Mouse (Mus musculus): ENCODE results near the gene Arfgef3. TPM values are rescaled to one million over a fixed set of nuclear protein-coding genes. Genes with fewer than 3 reads are reported as not detected.
"Not testable (repeated sequence)": the region's sequence is repeated elsewhere in the genome, so short reads cannot be mapped to it uniquely, and the experiment has no call there.

The Arfgef3 gene
- polyA plus RNA-seq, 1 experiment from 2014 or later, result 3.2 TPM

DNA sequence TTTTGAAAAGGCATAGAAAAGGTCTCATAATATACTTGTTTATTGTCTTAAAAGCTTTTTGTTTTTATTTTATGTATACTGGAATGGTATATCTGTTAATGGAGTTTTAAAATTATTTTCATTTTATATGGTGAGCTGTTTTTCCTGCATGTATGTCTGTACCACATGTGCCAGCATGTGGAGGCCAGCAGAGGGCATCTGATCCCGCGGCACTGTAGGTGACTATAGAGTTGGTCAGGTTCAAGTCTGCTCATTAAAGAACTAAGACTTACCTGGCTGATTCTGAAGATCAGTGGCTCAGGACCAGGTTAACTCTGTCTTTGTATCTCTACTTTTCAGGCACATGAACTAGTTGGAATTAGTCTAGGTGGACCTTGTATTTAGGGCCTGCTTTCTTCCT lies 171.2 kb downstream of the Arfgef3 start:
- no peak for ATAC-seq (ENCODE audit: insufficient read depth, low FRiP score)
- 40% methylated on average over 2 of the region's 2 CpGs for WGBS
- no peaks in the 10 kb centered on the region for H3K4me1 ChIP-seq (ENCODE audit: control insufficient read depth, insufficient read depth, low read length)

DNA sequence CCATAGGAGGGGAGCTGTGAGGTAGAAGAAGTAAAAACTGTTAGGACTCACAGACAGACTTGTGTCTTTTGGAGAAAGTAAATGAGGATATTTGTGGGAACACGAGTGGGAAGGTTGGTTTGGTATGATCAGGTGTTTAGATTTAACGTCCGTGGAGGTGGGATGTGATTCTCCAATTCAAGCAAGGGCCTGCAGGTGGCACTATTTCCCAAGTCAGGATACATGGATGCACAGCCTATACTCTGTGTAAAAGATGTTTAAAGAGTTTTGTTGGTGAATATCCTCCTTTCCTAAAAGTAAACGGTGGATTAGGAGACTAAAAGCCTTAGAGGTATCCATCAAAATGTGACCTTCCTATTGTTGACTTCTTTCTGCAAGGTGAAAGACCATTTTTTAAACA lies 180.8 kb downstream of the Arfgef3 start:
- ATAC-seq (ENCODE audit: insufficient read depth, low FRiP score), result no peak
- WGBS, result 6% methylated on average over 4 of the region's 4 CpGs
- no peaks in the 10 kb centered on the region for H3K27me3 ChIP-seq (ENCODE audit: control insufficient read depth, insufficient read depth, low read length)
- no peak overlapping the region for H3K27ac ChIP-seq (ENCODE audit: low read length)
- H3K9ac ChIP-seq (ENCODE audit: low read length), result no peak overlapping the region
- H3K4me3 ChIP-seq (replicated peaks; ENCODE audit: low read length), result no peak overlapping the region
- H3K4me1 ChIP-seq (ENCODE audit: control insufficient read depth, insufficient read depth, low read length), result no peaks in the 10 kb centered on the region
- H3K9me3 ChIP-seq (replicated peaks; ENCODE audit: control insufficient read depth, low read length), result no peaks in the 10 kb centered on the region
- no peaks in the 10 kb centered on the region for H3K36me3 ChIP-seq (ENCODE audit: control insufficient read depth, insufficient read depth, low read length)
- no peak overlapping the region for H3K4me2 ChIP-seq (ENCODE audit: low read depth, low read length)

More for the DNA sequence above, 171.2 kb downstream of the Arfgef3 start:
- no peak overlapping the region for H3K4me2 ChIP-seq (ENCODE audit: low read depth, low read length)
- no peak overlapping the region for H3K27ac ChIP-seq (ENCODE audit: low read length)
- no peaks in the 10 kb centered on the region for H3K36me3 ChIP-seq (ENCODE audit: control insufficient read depth, insufficient read depth, low read length)
- H3K9me3 ChIP-seq (replicated peaks; ENCODE audit: control insufficient read depth, low read length), result no peaks in the 10 kb centered on the region
- H3K9ac ChIP-seq (ENCODE audit: low read length), result no peak overlapping the region
- H3K27me3 ChIP-seq (ENCODE audit: control insufficient read depth, insufficient read depth, low read length), result no peaks in the 10 kb centered on the region
- no peak overlapping the region for H3K4me3 ChIP-seq (replicated peaks; ENCODE audit: low read length)

DNA sequence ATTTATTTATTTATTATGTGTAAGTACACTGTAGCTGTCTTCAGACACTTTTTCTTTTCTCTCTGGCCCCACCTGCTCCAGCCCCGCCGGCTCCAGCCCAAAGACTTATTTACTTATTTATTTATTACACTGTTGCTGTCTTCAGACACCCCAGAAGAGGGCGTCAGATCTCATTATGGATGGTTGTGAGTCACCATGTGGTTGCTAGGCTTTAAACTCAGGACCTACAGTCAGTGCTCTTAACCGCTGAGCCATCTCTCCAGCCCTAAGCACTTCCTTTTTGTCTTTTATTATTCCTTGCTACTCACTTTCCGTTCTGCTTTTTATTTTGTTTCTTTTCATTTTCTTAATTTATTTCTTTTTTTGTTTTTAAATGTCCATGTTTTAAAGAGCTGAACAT lies 182.3 kb downstream of the Arfgef3 start:
- no peak overlapping the region for H3K4me3 ChIP-seq (replicated peaks; ENCODE audit: low read length)
- H3K9me3 ChIP-seq (replicated peaks; ENCODE audit: control insufficient read depth, low read length), result no peaks in the 10 kb centered on the region
- no peaks in the 10 kb centered on the region for H3K27me3 ChIP-seq (ENCODE audit: control insufficient read depth, insufficient read depth, low read length)
- H3K4me1 ChIP-seq (ENCODE audit: control insufficient read depth, insufficient read depth, low read length), result no peaks in the 10 kb centered on the region
- no peaks in the 10 kb centered on the region for H3K36me3 ChIP-seq (ENCODE audit: control insufficient read depth, insufficient read depth, low read length)
- no peak overlapping the region for H3K9ac ChIP-seq (ENCODE audit: low read length)
- 53% methylated on average over 5 of the region's 5 CpGs for WGBS
- no peak overlapping the region for H3K4me2 ChIP-seq (ENCODE audit: low read depth, low read length)
- no peak for ATAC-seq (ENCODE audit: insufficient read depth, low FRiP score)
- H3K27ac ChIP-seq (ENCODE audit: low read length), result no peak overlapping the region

DNA sequence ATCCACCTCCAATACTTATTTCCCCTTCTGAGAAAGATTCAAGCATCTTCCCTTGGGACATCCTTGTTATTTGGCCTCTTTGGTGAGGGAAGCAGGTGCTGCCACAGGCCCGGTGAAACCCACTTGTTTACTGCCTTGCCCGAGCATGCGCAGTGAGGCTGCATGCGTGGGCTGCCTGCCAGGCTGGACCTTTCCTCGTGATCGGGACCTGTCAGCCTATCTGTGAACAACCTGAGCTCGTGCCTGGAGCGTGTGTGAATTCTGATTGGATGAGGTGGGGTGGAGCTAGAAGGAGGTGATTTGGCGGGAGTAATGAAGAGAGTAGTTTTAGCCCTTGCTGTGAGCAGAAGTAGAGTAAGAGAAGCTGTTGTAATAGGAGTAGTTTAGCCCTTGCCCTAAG lies 184.7 kb downstream of the Arfgef3 start:
- H3K36me3 ChIP-seq (ENCODE audit: control insufficient read depth, insufficient read depth, low read length); H3K4me2 ChIP-seq (ENCODE audit: low read depth, low read length); H3K9ac ChIP-seq (ENCODE audit: low read length); H3K27ac ChIP-seq (ENCODE audit: low read length); H3K4me3 ChIP-seq (replicated peaks; ENCODE audit: low read length); H3K9me3 ChIP-seq (replicated peaks; ENCODE audit: control insufficient read depth, low read length); H3K27me3 ChIP-seq (ENCODE audit: control insufficient read depth, insufficient read depth, low read length); ATAC-seq (ENCODE audit: insufficient read depth, low FRiP score); H3K4me1 ChIP-seq (ENCODE audit: control insufficient read depth, insufficient read depth, low read length): not testable (repeated sequence)
- WGBS, result 79% methylated on average over 9 of the region's 9 CpGs

DNA sequence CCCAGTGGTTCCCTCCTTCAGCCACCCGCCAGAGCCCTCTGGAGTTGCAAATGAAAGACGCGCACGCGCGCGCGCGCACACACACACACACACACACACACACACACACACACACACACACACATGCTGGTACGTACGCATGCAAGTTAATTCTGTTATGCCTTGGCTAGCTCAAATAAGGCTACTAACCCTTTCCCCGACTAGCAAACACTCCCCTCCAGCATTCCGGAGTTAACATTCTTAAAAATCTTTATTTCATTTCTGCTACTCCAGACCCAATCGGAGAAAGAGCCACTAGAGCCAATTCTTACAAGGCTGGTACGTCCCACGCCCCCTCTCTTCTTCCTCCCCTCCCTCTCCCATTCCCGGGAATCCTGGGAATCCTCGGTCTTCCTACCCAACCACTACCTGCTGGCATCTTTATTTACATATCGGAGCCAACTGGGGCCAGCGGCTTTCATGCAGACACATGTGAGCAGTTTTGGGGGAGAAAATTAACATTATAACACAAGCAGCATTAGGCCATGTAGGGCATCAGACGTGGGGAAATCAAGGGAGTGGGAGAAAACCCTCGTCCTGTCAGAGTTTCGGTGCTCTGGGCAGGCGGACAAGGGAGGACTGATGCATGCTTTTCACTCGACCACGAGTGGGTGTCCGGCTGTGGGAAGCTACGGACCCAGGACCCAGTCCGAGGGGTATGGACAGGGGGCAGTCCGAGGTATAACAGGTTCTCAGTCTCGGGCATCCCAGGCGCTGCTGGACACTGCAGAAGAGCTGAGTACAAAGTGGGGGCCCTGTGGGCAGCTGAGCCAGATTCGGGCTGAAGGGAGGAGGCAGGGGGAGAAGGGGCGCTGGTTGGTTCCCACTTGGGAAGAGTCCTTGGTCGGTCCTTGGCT lies 194.2 kb downstream of the Arfgef3 start:
- H3K9ac ChIP-seq (ENCODE audit: low read length), result peak overlapping the region; percentile 31; the same call in 1 of the 2 replicates
- no peaks in the 10 kb centered on the region for H3K9me3 ChIP-seq (replicated peaks; ENCODE audit: control insufficient read depth, low read length)
- H3K4me2 ChIP-seq (ENCODE audit: low read depth, low read length), result peak overlapping the region; percentile 64
- no peak for ATAC-seq (ENCODE audit: insufficient read depth, low FRiP score)
- no peak overlapping the region for H3K27ac ChIP-seq (ENCODE audit: low read length)
- 5% methylated on average over 35 of the region's 35 CpGs for WGBS
- peak overlapping the region; percentile 41 for H3K4me3 ChIP-seq (replicated peaks; ENCODE audit: low read length)
- H3K4me1 ChIP-seq (ENCODE audit: control insufficient read depth, insufficient read depth, low read length), result 0 out of 2 replicates have a peak, but pooled peaks cover 3% of the 10 kb centered on the region
- H3K27me3 ChIP-seq (ENCODE audit: control insufficient read depth, insufficient read depth, low read length), result no peaks in the 10 kb centered on the region
- H3K36me3 ChIP-seq (ENCODE audit: control insufficient read depth, insufficient read depth, low read length), result no peaks in the 10 kb centered on the region

DNA sequence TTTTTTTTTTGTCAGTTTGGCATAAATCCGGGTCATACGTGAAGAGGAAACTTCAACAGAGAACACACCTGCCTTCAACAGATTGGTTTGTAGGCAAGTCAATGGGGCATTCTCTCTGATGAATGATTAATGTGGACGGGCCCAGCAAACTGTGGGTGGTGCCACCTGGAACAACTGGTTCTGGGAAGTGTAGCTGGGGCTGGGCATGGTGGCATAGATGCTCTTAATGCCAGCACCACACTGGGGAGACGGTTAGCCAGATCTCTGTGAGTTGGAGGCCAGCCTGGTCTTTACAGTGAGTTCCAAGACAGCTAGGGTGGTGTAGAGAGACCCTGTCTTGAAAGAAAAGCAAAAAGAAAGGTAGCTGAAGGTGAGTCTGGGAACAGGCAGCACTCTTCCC lies 196.4 kb downstream of the Arfgef3 start:
- 0 out of 2 replicates have a peak, but pooled peaks have one; percentile 16 for ATAC-seq (ENCODE audit: insufficient read depth, low FRiP score)
- no peak overlapping the region for H3K4me3 ChIP-seq (replicated peaks; ENCODE audit: low read length)
- no peak overlapping the region for H3K4me2 ChIP-seq (ENCODE audit: low read depth, low read length)
- H3K36me3 ChIP-seq (ENCODE audit: control insufficient read depth, insufficient read depth, low read length), result no peaks in the 10 kb centered on the region
- 0 out of 2 replicates have a peak, but pooled peaks cover 3% of the 10 kb centered on the region for H3K4me1 ChIP-seq (ENCODE audit: control insufficient read depth, insufficient read depth, low read length)
- 62% methylated on average over 4 of the region's 4 CpGs for WGBS
- H3K9me3 ChIP-seq (replicated peaks; ENCODE audit: control insufficient read depth, low read length), result no peaks in the 10 kb centered on the region
- H3K27ac ChIP-seq (ENCODE audit: low read length), result peak overlapping the region; percentile 89
- no peaks in the 10 kb centered on the region for H3K27me3 ChIP-seq (ENCODE audit: control insufficient read depth, insufficient read depth, low read length)
- H3K9ac ChIP-seq (ENCODE audit: low read length), result no peak overlapping the region

DNA sequence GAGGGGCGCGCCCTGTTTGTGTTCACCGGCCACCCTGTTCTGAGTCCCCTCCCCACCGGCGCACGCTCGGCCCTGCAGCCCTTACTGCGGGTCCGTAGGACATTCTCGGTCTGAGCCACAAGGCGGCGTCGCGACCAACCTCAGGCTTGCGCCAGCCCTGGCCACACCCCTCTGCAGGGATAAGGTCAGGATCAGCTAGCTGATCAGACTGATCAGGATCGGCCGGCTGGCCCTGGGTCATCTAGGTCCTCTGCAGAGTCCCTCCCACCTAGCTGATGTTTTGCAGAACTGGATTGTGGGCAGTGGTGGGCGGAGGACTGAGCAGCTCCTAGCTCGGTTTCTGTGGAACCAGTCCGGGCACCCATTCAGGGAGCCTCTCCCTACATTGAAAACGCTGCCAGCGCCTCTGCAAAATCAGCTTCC lies 197.9 kb downstream of the Arfgef3 start, which contains the start of gene Hebp2:
Gene Hebp2 (minus strand): TSS at position 264 of the 423 bp plus-strand sequence.
- H3K4me3 ChIP-seq (replicated peaks; ENCODE audit: low read length), result peak within 1 kb of the TSS; percentile 67
- no peaks in the 10 kb centered on the region for H3K36me3 ChIP-seq (ENCODE audit: control insufficient read depth, insufficient read depth, low read length)
- H3K9ac ChIP-seq (ENCODE audit: low read length), result peak within 1 kb of the TSS; percentile 84
- H3K9me3 ChIP-seq (replicated peaks; ENCODE audit: control insufficient read depth, low read length), result no peaks in the 10 kb centered on the region
- 1% methylated on average over 22 of the region's 22 CpGs for WGBS
- ATAC-seq (ENCODE audit: insufficient read depth, low FRiP score), result peak; percentile 91
- peak within 1 kb of the TSS; percentile 89 for H3K27ac ChIP-seq (ENCODE audit: low read length)
- H3K4me1 ChIP-seq (ENCODE audit: control insufficient read depth, insufficient read depth, low read length), result 0 out of 2 replicates have a peak, but pooled peaks cover 3% of the 10 kb centered on the region
- H3K4me2 ChIP-seq (ENCODE audit: low read depth, low read length), result peak within 1 kb of the TSS; percentile 89
- no peaks in the 10 kb centered on the region for H3K27me3 ChIP-seq (ENCODE audit: control insufficient read depth, insufficient read depth, low read length)

DNA sequence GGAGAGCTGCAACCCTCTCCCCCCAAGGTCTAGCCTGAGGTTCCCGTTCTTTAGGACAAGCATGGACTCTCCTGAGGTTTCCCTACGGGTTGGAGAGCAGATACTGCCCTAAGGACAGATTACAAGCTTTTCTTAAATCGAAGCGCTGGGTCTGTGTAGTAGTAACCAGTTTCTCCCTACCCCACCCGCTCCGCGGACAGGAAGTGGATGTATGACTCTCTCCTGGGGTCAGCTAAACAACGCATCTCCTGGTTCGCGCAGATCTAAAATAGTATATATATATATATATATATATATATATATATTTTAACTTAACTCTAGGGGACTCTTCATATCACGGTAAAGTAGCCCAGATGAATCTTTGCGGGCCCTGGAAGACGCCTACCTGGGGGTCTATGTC lies 198.4 kb downstream of the Arfgef3 start:
- Histone ChIP-seq H3K9ac (ENCODE audit: low read length) (peak overlapping the region; percentile 84), H3K27me3 (ENCODE audit: control insufficient read depth, insufficient read depth, low read length) (no peaks in the 10 kb centered on the region), H3K4me1 (ENCODE audit: control insufficient read depth, insufficient read depth, low read length) (0 out of 2 replicates have a peak, but pooled peaks cover 3% of the 10 kb centered on the region), H3K36me3 (ENCODE audit: control insufficient read depth, insufficient read depth, low read length) (no peaks in the 10 kb centered on the region), H3K9me3 (replicated peaks; ENCODE audit: control insufficient read depth, low read length) (no peaks in the 10 kb centered on the region), H3K4me2 (ENCODE audit: low read depth, low read length) (peak overlapping the region; percentile 89), H3K4me3 (replicated peaks; ENCODE audit: low read length) (peak overlapping the region; percentile 67), H3K27ac (ENCODE audit: low read length) (peak overlapping the region; percentile 89)
- no peak for ATAC-seq (ENCODE audit: insufficient read depth, low FRiP score)
- WGBS, result 5% methylated on average over 13 of the region's 13 CpGs

DNA sequence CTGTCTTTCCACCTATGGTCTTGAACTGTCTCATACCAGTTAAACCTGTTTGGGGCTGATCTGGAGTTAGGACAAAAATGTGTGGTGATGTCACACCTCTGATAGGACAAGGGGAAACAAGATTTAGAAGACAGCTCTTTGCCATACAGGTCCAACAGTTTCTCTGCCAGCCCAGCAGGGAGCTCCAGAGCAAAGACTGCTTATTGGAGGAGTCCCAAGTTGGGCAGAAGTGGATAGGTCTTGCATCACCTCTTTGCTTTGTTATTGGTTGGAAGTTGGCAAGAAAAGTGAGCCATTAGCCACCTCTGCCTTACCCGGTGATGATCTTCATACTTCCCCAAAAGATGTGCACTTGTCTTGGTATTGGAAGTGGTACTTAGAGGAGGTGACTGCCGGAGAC lies 206.9 kb downstream of the Arfgef3 start:
- Histone ChIP-seq H3K36me3 (ENCODE audit: control insufficient read depth, insufficient read depth, low read length) (no peaks in the 10 kb centered on the region), H3K27ac (ENCODE audit: low read length) (no peak overlapping the region), H3K4me2 (ENCODE audit: low read depth, low read length) (no peak overlapping the region), H3K4me1 (ENCODE audit: control insufficient read depth, insufficient read depth, low read length) (no peaks in the 10 kb centered on the region), H3K9ac (ENCODE audit: low read length) (no peak overlapping the region), H3K9me3 (replicated peaks; ENCODE audit: control insufficient read depth, low read length) (no peaks in the 10 kb centered on the region), H3K27me3 (ENCODE audit: control insufficient read depth, insufficient read depth, low read length) (no peaks in the 10 kb centered on the region), H3K4me3 (replicated peaks; ENCODE audit: low read length) (no peak overlapping the region)
- 83% methylated on average over 2 of the region's 2 CpGs for WGBS
- ATAC-seq (ENCODE audit: insufficient read depth, low FRiP score), result no peak
